8 mouse cellular contexts compared by ENCODE assay signal in genomic region chr15:41163643-41164358, GRCm38 (mm10).
DNase-seq lines count a peak whose midpoint lies in the region; ATAC-seq and TF ChIP-seq lines count a peak whose summit lies in the region.

No protein-coding gene starts in this region.

- no peak overlapping the region for H3K9ac ChIP-seq in heart, adult 2 months (ENCODE audit: low read depth, low read length)
- H3K9ac ChIP-seq in intestine, embryonic 14.5 days (ENCODE audit: low read length) = no peak overlapping the region
- H3K9ac ChIP-seq in stomach, postnatal 0 days (ENCODE audit: low read length) = no peak overlapping the region; the same call in 1 of the 2 replicates

- TF ChIP-seq CTCF in heart, adult 2 months (IDR thresholded peaks at IDR 0.05) = peak; percentile 87
- peak; percentile 89 for TF ChIP-seq CTCF in stomach, postnatal 0 days (IDR thresholded peaks at IDR 0.05; ENCODE audit: low read depth)

- H3K4me1 ChIP-seq in heart, adult 2 months (ENCODE audit: control insufficient read depth, insufficient read depth, low read length) = no peaks in the 10 kb centered on the region
- peaks cover 6% of the 10 kb centered on the region for H3K4me1 ChIP-seq in forebrain, embryonic 10.5 days
- H3K4me1 ChIP-seq in intestine, embryonic 14.5 days (replicated peaks; ENCODE audit: control insufficient read depth, insufficient read depth, low read length) = peaks cover 3% of the 10 kb centered on the region; the same call in 1 of the 2 replicates
- no peaks in the 10 kb centered on the region for H3K4me1 ChIP-seq in stomach, postnatal 0 days (replicated peaks; ENCODE audit: control insufficient read depth, insufficient read depth)

- H3K27ac ChIP-seq in heart, adult 2 months = no peak overlapping the region
- H3K27ac ChIP-seq in forebrain, embryonic 10.5 days = peak overlapping the region; percentile 22; the same call in 1 of the 2 replicates
- no peak overlapping the region for H3K27ac ChIP-seq in intestine, embryonic 14.5 days (ENCODE audit: low read depth)
- H3K27ac ChIP-seq in stomach, postnatal 0 days (replicated peaks) = no peak overlapping the region

- no peak for TF ChIP-seq EP300 in heart, adult 2 months (IDR thresholded peaks at IDR 0.05; ENCODE audit: insufficient read depth, low read depth, low read length)
- no peak for TF ChIP-seq EP300 in stomach, postnatal 0 days (optimal IDR thresholded peaks at IDR 0.05)

- 12% methylated on average over 8 of the region's 8 CpGs for WGBS in heart, adult 2 months
- WGBS in forebrain, embryonic 10.5 days = 18% methylated on average over 8 of the region's 8 CpGs
- 19% methylated on average over 8 of the region's 8 CpGs for WGBS in intestine, embryonic 14.5 days
- WGBS in stomach, postnatal 0 days = 15% methylated on average over 8 of the region's 8 CpGs

- no peak for TF ChIP-seq POLR2A in heart, adult 2 months (IDR thresholded peaks at IDR 0.05; ENCODE audit: insufficient read depth, low read depth, low read length)

- H3K9me3 ChIP-seq in forebrain, embryonic 10.5 days = no peaks in the 10 kb centered on the region
- no peaks in the 10 kb centered on the region for H3K9me3 ChIP-seq in intestine, embryonic 14.5 days (ENCODE audit: control insufficient read depth, low read length)
- H3K9me3 ChIP-seq in stomach, postnatal 0 days (ENCODE audit: control insufficient read depth, low read length) = no peaks in the 10 kb centered on the region

- H3K79me2 ChIP-seq in heart, adult 2 months (replicated peaks; ENCODE audit: control insufficient read depth, insufficient read depth, low read length) = no peaks in the 10 kb centered on the region

- no peaks in the 10 kb centered on the region for H3K36me3 ChIP-seq in heart, adult 2 months (ENCODE audit: control insufficient read depth, insufficient read depth, low read length)
- H3K36me3 ChIP-seq in forebrain, embryonic 10.5 days (replicated peaks) = no peaks in the 10 kb centered on the region
- H3K36me3 ChIP-seq in intestine, embryonic 14.5 days (ENCODE audit: control insufficient read depth, insufficient read depth, low read length) = no peaks in the 10 kb centered on the region
- no peaks in the 10 kb centered on the region for H3K36me3 ChIP-seq in stomach, postnatal 0 days (ENCODE audit: control insufficient read depth, insufficient read depth, low read length)

- DNase-seq in heart, adult 2 months = no peak
- no peak for DNase-seq in heart, postnatal 25 days (ENCODE audit: low spot score)
- no peak for DNase-seq in forebrain, embryonic 10.5 days (ENCODE audit: extremely low spot score, low spot score)
- DNase-seq in intestine, embryonic 14.5 days (ENCODE audit: low spot score) = no peak
- DNase-seq in lung, postnatal 36 days = peak; percentile 59
- peak; percentile 22 for DNase-seq in stomach, postnatal 0 days (ENCODE audit: low spot score)
- DNase-seq in left cerebral cortex, adult 8-10 months (ENCODE audit: low spot score in 2 of 2) = no peak

- H3K4me3 ChIP-seq in heart, adult 2 months = peak overlapping the region; percentile 23; the same call in 1 of the 2 replicates
- peak overlapping the region; percentile 37 for H3K4me3 ChIP-seq in forebrain, embryonic 10.5 days
- peak overlapping the region; percentile 27 for H3K4me3 ChIP-seq in intestine, embryonic 14.5 days (ENCODE audit: low read depth, low read length)
- H3K4me3 ChIP-seq in stomach, postnatal 0 days (ENCODE audit: low read depth, low read length) = peak overlapping the region; percentile 35; the same call in 1 of the 2 replicates

- no peaks in the 10 kb centered on the region for H3K27me3 ChIP-seq in heart, adult 2 months (ENCODE audit: control insufficient read depth, insufficient read depth, low read length)
- no peaks in the 10 kb centered on the region for H3K27me3 ChIP-seq in forebrain, embryonic 10.5 days (ENCODE audit: poor library complexity, severe bottlenecking)
- H3K27me3 ChIP-seq in intestine, embryonic 14.5 days (replicated peaks; ENCODE audit: control insufficient read depth, insufficient read depth, low read length) = no peaks in the 10 kb centered on the region
- no peaks in the 10 kb centered on the region for H3K27me3 ChIP-seq in stomach, postnatal 0 days (ENCODE audit: control insufficient read depth, insufficient read depth, low read length)

- H3K4me2 ChIP-seq in intestine, embryonic 14.5 days (ENCODE audit: low read length) = peak overlapping the region; percentile 41
- peak overlapping the region; percentile 49 for H3K4me2 ChIP-seq in stomach, postnatal 0 days (replicated peaks; ENCODE audit: low read depth)

- intact Hi-C loops in heart, adult 2 months (cut with DNase I) = loop anchor here (1.0 kb wide), 1 partner anchor 494 kb away; no protein-coding TSS in a partner anchor
- intact Hi-C loops in heart, postnatal 25 days (cut with DNase I) = loop anchor here (10.0 kb wide), 1 partner anchor 811 kb away; no protein-coding TSS in a partner anchor

- peak; percentile 72 for ATAC-seq in activated CD4-positive, CD25-positive, alpha-beta regulatory T cell, adult 4 months
- peak; percentile 81 for ATAC-seq in intestine, embryonic 14.5 days (replicated peaks; ENCODE audit: low FRiP score, low TSS enrichment, low read depth)
- peak; percentile 45; the same call in 1 of the 2 replicates for ATAC-seq in stomach, postnatal 0 days (ENCODE audit: low FRiP score, low TSS enrichment)

Comparison
In these comparisons a context has a peak if more than half of its experiments do, and no peak if none do; other contexts are left out.
1. DNase-seq: peak in lung, postnatal 36 days (single experiment) and stomach, postnatal 0 days (single experiment); none in heart, adult 2 months (0 of 2), heart, postnatal 25 days (single experiment), forebrain, embryonic 10.5 days (single experiment), intestine, embryonic 14.5 days (single experiment) and left cerebral cortex, adult 8-10 months (0 of 2).
2. Peak in every context shown above with its lines, with median percentiles within 50 percentile points of each other: H3K4me3 ChIP-seq and ATAC-seq.